Mouse (Mus musculus): ENCODE data around the gene Cog8. TPM values are rescaled to one million over a fixed set of nuclear protein-coding genes. Genes with fewer than 3 reads are reported as not detected.

Gene Cog8
- 24.8 and 27.1 TPM in 2 replicates for polyA plus RNA-seq (2015; fragmentation: Nextera tagmentation; extraction: Ambion mirVana)

DNA sequence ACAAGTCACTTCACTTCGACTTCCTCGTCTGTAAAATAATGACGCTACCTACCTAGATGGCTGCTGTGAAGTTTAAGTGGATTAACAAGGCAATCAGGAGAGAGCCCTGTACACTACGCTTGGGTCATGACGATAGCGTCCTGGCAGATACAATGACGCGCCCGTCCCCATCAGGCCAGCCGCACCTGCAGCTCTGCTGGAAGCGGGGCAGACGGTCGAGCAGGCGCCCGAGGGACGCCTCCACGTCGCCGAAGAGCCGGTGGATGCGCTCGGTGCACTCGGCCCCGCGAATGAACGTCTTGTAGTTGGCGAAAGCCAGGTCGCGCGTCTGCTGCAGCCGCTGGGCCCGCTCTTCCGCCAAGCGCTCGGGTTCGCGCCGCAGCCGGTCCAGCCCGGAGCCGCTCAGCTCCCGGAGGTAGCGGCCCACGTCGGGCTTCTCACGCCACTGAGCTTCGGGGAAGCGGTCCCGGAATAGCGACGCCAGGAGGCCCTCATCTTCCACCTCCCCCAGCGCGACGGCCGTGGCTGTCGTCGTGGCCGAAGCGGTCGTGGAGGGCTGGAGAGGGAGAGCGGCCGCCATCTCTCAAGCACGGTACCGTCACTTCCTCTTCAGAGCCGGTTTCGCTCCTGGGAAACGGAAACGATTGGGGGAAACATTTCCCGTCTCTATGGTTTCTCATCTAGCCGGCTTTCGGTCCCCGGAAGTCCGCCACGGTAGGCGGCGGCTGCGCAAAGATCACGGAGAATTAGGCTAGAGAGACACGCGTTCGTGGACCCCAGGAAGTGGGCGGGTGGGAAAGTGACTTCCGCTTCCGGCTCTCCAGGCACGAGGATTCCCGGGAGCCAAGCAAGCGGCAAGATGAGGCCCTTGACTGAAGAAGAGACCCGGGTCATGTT is at the start of gene Cog8, which contains the start of gene Nip7:
Cog8 (minus strand) TSS at position 614 of the 897 bp plus-strand sequence.
Nip7 (plus strand) TSS at position 802 of the 897 bp plus-strand sequence.
- H3K9ac ChIP-seq (ENCODE audit: low read length): peak within 1 kb of the TSS; percentile 87
- H3K27me3 ChIP-seq (ENCODE audit: control insufficient read depth, insufficient read depth, low read length): no peaks in the 10 kb centered on the region
- H3K9me3 ChIP-seq (replicated peaks; ENCODE audit: control insufficient read depth, low read length): no peaks in the 10 kb centered on the region
- peak within 1 kb of the TSS; percentile 86 for H3K4me2 ChIP-seq (ENCODE audit: low read depth, low read length)
- H3K27ac ChIP-seq (ENCODE audit: low read length): peak within 1 kb of the TSS; percentile 61
- H3K4me1 ChIP-seq (ENCODE audit: control insufficient read depth, insufficient read depth, low read length): peaks cover 20% of the 10 kb centered on the region
- ATAC-seq (ENCODE audit: insufficient read depth, low FRiP score): peak; percentile 95
- WGBS: under 1% methylated on average over 88 of the region's 88 CpGs
- peaks cover 18% of the 10 kb centered on the region for H3K36me3 ChIP-seq (ENCODE audit: control insufficient read depth, insufficient read depth, low read length)
- H3K4me3 ChIP-seq (replicated peaks; ENCODE audit: low read length): peak within 1 kb of the TSS; percentile 59

DNA sequence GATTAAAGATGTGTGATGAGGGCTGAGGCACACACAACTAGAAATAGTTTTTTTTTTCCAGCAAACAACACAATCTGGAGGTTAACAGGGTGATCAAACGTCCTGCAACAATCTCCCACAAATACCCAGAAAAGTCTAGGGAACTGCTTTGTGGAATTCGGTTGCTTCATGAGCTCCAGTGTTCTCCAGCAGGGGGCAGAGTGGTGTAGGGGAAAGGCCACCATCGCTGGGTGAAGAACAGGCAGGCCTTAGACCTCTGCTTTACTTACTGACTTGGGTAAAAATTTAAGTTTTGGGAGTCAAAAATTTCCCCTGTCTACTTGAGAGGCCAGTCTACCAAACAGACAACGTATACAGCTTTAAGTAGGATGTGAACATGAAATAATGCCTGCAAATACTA is 48.1 kb upstream of the Cog8 start:
- 10% methylated on average over 4 of the region's 4 CpGs for WGBS
- Histone ChIP-seq H3K27me3 (ENCODE audit: control insufficient read depth, insufficient read depth, low read length) (no peaks in the 10 kb centered on the region), H3K27ac (ENCODE audit: low read length) (no peak overlapping the region), H3K4me2 (ENCODE audit: low read depth, low read length) (no peak overlapping the region), H3K36me3 (ENCODE audit: control insufficient read depth, insufficient read depth, low read length) (no peaks in the 10 kb centered on the region), H3K9me3 (replicated peaks; ENCODE audit: control insufficient read depth, low read length) (no peaks in the 10 kb centered on the region), H3K4me3 (replicated peaks; ENCODE audit: low read length) (no peak overlapping the region), H3K9ac (ENCODE audit: low read length) (no peak overlapping the region), H3K4me1 (ENCODE audit: control insufficient read depth, insufficient read depth, low read length) (no peaks in the 10 kb centered on the region)
- ATAC-seq (ENCODE audit: insufficient read depth, low FRiP score): no peak

DNA sequence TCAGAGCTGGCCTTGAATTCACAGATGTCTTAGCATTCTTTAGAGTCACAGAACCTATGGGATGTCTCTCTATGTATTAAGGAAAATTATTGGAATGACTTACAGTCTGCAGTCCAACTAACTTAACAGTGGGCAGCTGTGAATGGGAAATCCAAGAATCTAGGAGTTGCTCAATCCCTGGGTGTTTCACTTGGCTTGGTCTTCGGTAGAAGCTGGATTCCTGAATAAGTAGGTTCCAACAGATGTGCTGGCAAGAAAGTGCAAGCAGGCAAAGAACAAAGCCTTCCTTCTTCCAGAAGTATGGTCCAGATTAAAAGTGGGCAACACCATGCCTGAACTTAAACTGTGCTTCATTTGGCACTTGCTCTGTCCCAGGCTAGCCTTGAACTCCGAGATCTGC is 44.1 kb upstream of the Cog8 start:
- Histone ChIP-seq H3K4me1 (ENCODE audit: control insufficient read depth, insufficient read depth, low read length) (peaks cover 3% of the 10 kb centered on the region), H3K4me3 (replicated peaks; ENCODE audit: low read length) (no peak overlapping the region), H3K27me3 (ENCODE audit: control insufficient read depth, insufficient read depth, low read length) (no peaks in the 10 kb centered on the region), H3K27ac (ENCODE audit: low read length) (no peak overlapping the region), H3K9ac (ENCODE audit: low read length) (no peak overlapping the region), H3K9me3 (replicated peaks; ENCODE audit: control insufficient read depth, low read length) (no peaks in the 10 kb centered on the region), H3K4me2 (ENCODE audit: low read depth, low read length) (no peak overlapping the region), H3K36me3 (ENCODE audit: control insufficient read depth, insufficient read depth, low read length) (no peaks in the 10 kb centered on the region)
- ATAC-seq (ENCODE audit: insufficient read depth, low FRiP score): no peak
- 85% methylated on average over 2 of the region's 2 CpGs for WGBS

DNA sequence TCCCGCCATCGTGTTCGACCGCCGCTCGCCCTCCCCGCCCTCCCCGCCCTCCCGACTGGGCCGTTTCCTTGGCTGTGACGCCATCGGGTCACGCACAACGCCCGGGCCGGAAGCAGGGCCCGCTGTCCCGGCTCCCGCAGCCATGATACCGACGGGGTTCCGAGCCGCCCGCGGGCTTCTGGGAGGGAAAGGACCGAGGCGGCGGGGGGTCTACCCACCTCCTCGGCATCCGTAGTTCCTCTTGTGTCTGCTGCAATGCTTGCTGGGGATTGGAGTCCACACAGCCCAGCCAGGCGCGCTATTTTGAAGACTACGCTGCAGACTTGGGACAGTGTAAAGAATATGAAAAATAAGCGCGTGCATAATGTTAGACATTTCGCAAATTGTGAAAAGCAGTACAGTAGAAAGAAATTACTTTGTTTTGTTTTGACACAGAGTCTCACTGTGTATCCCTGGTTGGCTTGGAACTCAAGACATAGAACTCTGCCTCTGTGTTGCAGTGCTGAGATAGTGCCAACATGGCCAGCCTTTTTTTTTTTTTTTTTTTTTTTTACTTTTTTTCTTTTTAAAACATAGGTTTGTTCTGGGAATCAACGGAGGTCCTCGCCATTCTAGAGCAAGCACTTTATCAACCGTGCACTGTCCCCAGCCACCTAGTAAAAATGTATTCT is 40.0 kb upstream of the Cog8 start, which contains the start of gene Terf2:
Terf2 (minus strand) TSS at position 182 of the 671 bp plus-strand sequence.
- peak; percentile 95 for ATAC-seq (ENCODE audit: insufficient read depth, low FRiP score)
- Histone ChIP-seq H3K9me3 (replicated peaks; ENCODE audit: control insufficient read depth, low read length) (no peaks in the 10 kb centered on the region), H3K27ac (ENCODE audit: low read length) (peak within 1 kb of the TSS; percentile 97), H3K9ac (ENCODE audit: low read length) (peak within 1 kb of the TSS; percentile 90), H3K4me2 (ENCODE audit: low read depth, low read length) (peak within 1 kb of the TSS; percentile 70), H3K4me1 (ENCODE audit: control insufficient read depth, insufficient read depth, low read length) (peaks cover 20% of the 10 kb centered on the region), H3K27me3 (ENCODE audit: control insufficient read depth, insufficient read depth, low read length) (no peaks in the 10 kb centered on the region), H3K4me3 (replicated peaks; ENCODE audit: low read length) (peak within 1 kb of the TSS; percentile 95), H3K36me3 (ENCODE audit: control insufficient read depth, insufficient read depth, low read length) (0 out of 2 replicates have a peak, but pooled peaks cover 6% of the 10 kb centered on the region)
- WGBS: 4% methylated on average over 39 of the region's 39 CpGs

DNA sequence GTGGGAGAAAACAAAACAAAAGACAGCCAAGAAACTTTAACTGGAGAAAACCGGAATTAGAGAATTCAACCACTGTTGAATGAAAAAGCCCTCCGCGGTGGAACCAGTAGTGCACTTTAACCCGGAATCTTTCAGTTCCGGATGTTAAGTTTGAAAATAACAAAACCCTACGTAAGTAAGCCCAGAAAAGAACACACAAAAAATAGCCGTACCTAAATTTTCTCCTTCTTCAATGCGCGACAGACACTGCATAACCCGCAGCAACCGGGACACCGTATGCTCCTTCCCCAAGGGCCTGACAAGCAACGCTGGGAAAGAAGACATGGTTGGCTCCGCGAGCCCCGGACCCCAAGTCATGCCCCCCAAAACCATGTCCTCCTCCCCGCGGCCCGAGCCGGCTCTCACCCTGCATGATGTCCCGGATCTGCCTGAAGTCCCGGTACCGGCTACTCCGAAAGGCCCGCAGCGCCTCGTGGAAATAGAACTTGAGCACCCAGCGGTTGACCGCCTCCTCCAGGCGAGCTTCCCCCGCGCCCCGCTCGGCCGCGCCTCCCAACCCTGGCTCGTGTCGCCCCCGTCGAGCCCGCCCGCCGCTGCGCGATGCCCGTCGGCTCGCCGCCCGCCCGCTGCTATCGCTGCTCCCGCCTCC is 39.4 kb upstream of the Cog8 start:
- no peaks in the 10 kb centered on the region for H3K27me3 ChIP-seq (ENCODE audit: control insufficient read depth, insufficient read depth, low read length)
- WGBS: under 1% methylated on average over 53 of the region's 53 CpGs
- peak overlapping the region; percentile 70 for H3K4me2 ChIP-seq (ENCODE audit: low read depth, low read length)
- H3K9me3 ChIP-seq (replicated peaks; ENCODE audit: control insufficient read depth, low read length): no peaks in the 10 kb centered on the region
- peak overlapping the region; percentile 90 for H3K9ac ChIP-seq (ENCODE audit: low read length)
- peak overlapping the region; percentile 97 for H3K27ac ChIP-seq (ENCODE audit: low read length)
- peaks cover 20% of the 10 kb centered on the region for H3K4me1 ChIP-seq (ENCODE audit: control insufficient read depth, insufficient read depth, low read length)
- H3K4me3 ChIP-seq (replicated peaks; ENCODE audit: low read length): peak overlapping the region; percentile 95
- H3K36me3 ChIP-seq (ENCODE audit: control insufficient read depth, insufficient read depth, low read length): 0 out of 2 replicates have a peak, but pooled peaks cover 6% of the 10 kb centered on the region
- no peak; the same call in 1 of the 2 replicates for ATAC-seq (ENCODE audit: insufficient read depth, low FRiP score)

DNA sequence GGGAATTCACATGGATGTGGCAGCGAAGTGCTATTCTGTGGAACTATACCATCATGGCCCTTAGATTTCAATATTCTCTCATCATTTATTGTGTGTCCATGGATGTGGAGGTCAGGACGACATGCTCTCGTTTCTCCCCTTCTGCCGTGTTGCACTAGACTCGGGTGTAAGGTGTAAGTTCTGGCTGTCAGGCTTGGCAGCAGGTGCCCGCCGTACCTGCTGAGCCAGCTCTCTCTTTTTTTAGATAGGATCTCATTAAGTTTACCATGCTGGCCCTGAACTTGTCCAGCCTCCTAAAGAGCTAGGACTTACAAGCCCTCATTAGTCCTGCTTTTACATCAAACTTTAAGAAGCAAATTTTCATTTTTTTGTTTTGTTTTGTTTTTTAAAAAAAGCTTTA is 34.0 kb upstream of the Cog8 start:
- H3K36me3 ChIP-seq (ENCODE audit: control insufficient read depth, insufficient read depth, low read length): peaks cover 26% of the 10 kb centered on the region
- no peak overlapping the region for H3K27ac ChIP-seq (ENCODE audit: low read length)
- peaks cover 17% of the 10 kb centered on the region for H3K4me1 ChIP-seq (ENCODE audit: control insufficient read depth, insufficient read depth, low read length)
- no peak overlapping the region for H3K4me3 ChIP-seq (replicated peaks; ENCODE audit: low read length)
- ATAC-seq (ENCODE audit: insufficient read depth, low FRiP score): no peak
- WGBS: 97% methylated on average over 7 of the region's 7 CpGs
- H3K9ac ChIP-seq (ENCODE audit: low read length): no peak overlapping the region
- H3K27me3 ChIP-seq (ENCODE audit: control insufficient read depth, insufficient read depth, low read length): no peaks in the 10 kb centered on the region
- no peak overlapping the region for H3K4me2 ChIP-seq (ENCODE audit: low read depth, low read length)
- no peaks in the 10 kb centered on the region for H3K9me3 ChIP-seq (replicated peaks; ENCODE audit: control insufficient read depth, low read length)

DNA sequence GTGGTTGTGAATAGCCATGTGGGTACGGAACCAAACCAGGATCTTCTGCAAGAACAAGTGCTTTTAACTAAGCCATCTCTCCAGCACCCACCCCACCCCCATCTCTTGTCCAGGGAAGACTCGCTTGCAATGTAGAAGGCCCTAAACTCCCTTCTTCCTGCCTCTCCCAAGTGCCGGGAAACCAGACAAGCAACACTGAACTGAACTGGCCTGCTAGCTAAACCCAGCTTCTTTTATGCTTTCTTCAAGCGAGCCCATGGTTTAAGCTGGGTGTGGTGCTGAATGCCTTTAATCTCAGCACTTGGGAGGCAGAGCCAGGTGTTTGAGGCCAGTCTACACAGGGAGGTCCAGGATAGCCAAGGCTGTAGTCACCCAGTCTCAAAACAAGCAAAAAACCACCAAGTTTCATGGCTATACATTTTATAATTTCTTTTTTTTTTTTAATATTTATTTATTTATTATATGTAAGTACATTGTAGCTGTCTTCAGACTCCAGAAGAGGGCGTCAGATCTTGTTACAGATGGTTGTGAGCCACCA is 32.1 kb upstream of the Cog8 start:
- whole genome bisulfite sequencing: 87% methylated on average over 5 of the region's 5 CpGs
- H3K36me3 ChIP-seq (ENCODE audit: control insufficient read depth, insufficient read depth, low read length): peaks cover 26% of the 10 kb centered on the region
- ATAC-seq (ENCODE audit: insufficient read depth, low FRiP score): no peak
- no peaks in the 10 kb centered on the region for H3K27me3 ChIP-seq (ENCODE audit: control insufficient read depth, insufficient read depth, low read length)
- no peaks in the 10 kb centered on the region for H3K4me1 ChIP-seq (ENCODE audit: control insufficient read depth, insufficient read depth, low read length)
- no peak overlapping the region for H3K27ac ChIP-seq (ENCODE audit: low read length)
- H3K4me3 ChIP-seq (replicated peaks; ENCODE audit: low read length): no peak overlapping the region
- no peaks in the 10 kb centered on the region for H3K9me3 ChIP-seq (replicated peaks; ENCODE audit: control insufficient read depth, low read length)
- no peak overlapping the region for H3K9ac ChIP-seq (ENCODE audit: low read length)
- H3K4me2 ChIP-seq (ENCODE audit: low read depth, low read length): no peak overlapping the region

DNA sequence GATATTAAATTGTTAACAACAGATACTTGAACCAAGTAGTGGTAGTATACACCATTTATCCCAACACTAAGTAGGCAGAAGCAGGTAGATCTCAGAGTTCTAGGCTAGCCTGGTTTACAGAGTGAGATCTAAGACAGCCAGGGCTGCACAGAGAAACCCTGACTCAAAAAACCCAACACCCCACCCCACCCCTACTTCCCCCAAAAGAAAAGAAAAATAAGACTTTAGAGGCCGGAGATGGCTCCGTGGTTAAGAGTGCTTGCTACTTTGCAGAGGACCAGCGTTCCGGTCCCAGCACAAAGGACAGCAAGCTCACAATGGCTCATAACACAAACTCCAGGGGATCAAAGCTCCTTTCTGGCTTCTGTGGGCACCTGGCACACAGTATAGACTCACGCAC is 29.5 kb upstream of the Cog8 start:
- H3K9me3 ChIP-seq (replicated peaks; ENCODE audit: control insufficient read depth, low read length): no peaks in the 10 kb centered on the region
- H3K27ac ChIP-seq (ENCODE audit: low read length): no peak overlapping the region
- no peak overlapping the region for H3K4me3 ChIP-seq (replicated peaks; ENCODE audit: low read length)
- ATAC-seq (ENCODE audit: insufficient read depth, low FRiP score): no peak
- H3K4me1 ChIP-seq (ENCODE audit: control insufficient read depth, insufficient read depth, low read length): no peaks in the 10 kb centered on the region
- no peak overlapping the region for H3K9ac ChIP-seq (ENCODE audit: low read length)
- peaks cover 21% of the 10 kb centered on the region for H3K36me3 ChIP-seq (ENCODE audit: control insufficient read depth, insufficient read depth, low read length)
- H3K27me3 ChIP-seq (ENCODE audit: control insufficient read depth, insufficient read depth, low read length): no peaks in the 10 kb centered on the region
- 99% methylated on average over 5 of the region's 5 CpGs for WGBS
- no peak overlapping the region for H3K4me2 ChIP-seq (ENCODE audit: low read depth, low read length)

Data from stomach, embryonic 16.5 days (tissue).